Mouse (Mus musculus): ENCODE data around the gene Gm2026. TPM values are rescaled to one million over a fixed set of nuclear protein-coding genes. Genes with fewer than 3 reads are reported as not detected.

The Gm2026 gene
- 3.9 TPM for total RNA-seq (2023)

DNA sequence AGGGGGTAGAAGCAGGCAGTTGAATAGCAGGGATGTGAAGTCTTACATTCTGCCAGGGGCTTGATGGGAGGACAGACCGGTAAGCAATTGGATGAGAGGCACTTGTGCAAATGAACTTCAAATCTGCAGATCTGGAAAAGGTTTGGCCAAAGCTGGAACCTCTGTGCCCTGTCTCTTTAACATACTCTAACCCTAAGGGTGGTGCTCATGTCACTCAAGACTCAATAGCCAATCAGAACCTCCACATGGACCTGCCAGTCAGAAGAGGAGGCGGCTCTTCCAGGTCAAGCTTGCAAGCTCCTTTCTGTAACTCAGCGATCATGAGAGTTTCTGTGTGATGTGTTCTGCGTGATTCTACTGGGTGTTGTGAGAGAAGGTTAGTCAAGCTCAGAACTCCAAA is at the start of gene Gm2026:
Gm2026 (plus strand) TSS at position 301 of the 400 bp plus-strand sequence.

DNA sequence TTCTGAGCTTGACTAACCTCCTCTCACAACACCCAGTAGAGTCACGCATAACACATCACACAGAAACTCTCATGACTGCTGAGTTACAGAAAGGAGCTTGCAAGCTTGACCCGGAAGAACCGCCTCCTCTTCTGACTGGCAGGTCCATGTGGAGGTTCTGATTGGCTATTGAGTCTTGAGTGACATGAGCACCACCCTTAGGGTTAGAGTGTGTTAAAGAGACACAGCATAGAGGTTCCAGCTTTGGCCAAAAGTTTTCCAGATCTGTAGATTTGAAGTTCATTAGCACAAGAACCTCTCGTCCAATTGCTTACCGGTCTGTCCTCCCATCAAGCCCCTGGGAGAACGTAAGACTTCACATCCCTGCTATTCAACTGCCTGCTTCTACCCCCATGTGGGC is 34.1 kb upstream of the Gm2026 start, which contains the start of gene Zfp966:
Zfp966 (minus strand) TSS at position 101 of the 400 bp plus-strand sequence.

Other genes with a start within 250 kb of the Gm2026 start
- gene Gm2007, start 223.8 kb upstream of the Gm2026 start, total RNA-seq (2023), result not detected
- gene Gm14288, start 164.2 kb upstream of the Gm2026 start, total RNA-seq (2023), result not detected
- gene Gm6710, start 96.1 kb upstream of the Gm2026 start, total RNA-seq (2023), result 2.0 TPM
- gene Zfp966, start 34.2 kb upstream of the Gm2026 start, total RNA-seq (2023), result 4.6 TPM
- 0.35 TPM for gene Gm2004, start 184.5 kb downstream of the Gm2026 start, total RNA-seq (2023)